Mouse (Mus musculus) neural tube, embryonic 10.5 days (tissue): ENCODE data around the gene Sap30l.
"Not testable (repeated sequence)": the region's sequence is repeated elsewhere in the genome, so short reads cannot be mapped to it uniquely, and the experiment has no call there.

Source experiments
- DNase-seq: peaks from one replicate; pipeline ENCODE4 v3.0.0-alpha.2; 2017; ENCODE audit warnings: low spot score; ENCODE audit errors: extremely low spot score

Sap30l gene

GRCm38 (mm10) chr11:57829871-57830775 is 28.7 kb downstream of the Sap30l start:
- peak; percentile 65 for DNase-seq

- peak; percentile 70 for DNase-seq
Observed at GRCm38 (mm10) chr11:57831281-57831781, 29.9 kb downstream of the Sap30l start.

GRCm38 (mm10) chr11:57831861-57832260 is 30.4 kb downstream of the Sap30l start:
- peak; percentile 56 for DNase-seq

- DNase-seq = peak; percentile 61
Observed at GRCm38 (mm10) chr11:57832552-57833201, 31.2 kb downstream of the Sap30l start, which contains the start of gene Hand1. Gene Hand1, minus strand, starts transcription at chr11:57832818.

- peak; percentile 60 for DNase-seq
Observed at GRCm38 (mm10) chr11:57833296-57833977, 32.0 kb downstream of the Sap30l start.

GRCm38 (mm10) chr11:57834031-57834430 is 32.6 kb downstream of the Sap30l start:
- DNase-seq = no peak

GRCm38 (mm10) chr11:57835331-57835730 is 33.9 kb downstream of the Sap30l start:
- no peak for DNase-seq

GRCm38 (mm10) chr11:57835931-57836330 is 34.5 kb downstream of the Sap30l start:
- DNase-seq = no peak

- no peak for DNase-seq
Observed at GRCm38 (mm10) chr11:57836401-57836800, 35.0 kb downstream of the Sap30l start.

- DNase-seq = peak; percentile 59
Observed at GRCm38 (mm10) chr11:57836872-57837680, 35.6 kb downstream of the Sap30l start.

- peak; percentile 53 for DNase-seq
Observed at GRCm38 (mm10) chr11:57837861-57838680, 36.6 kb downstream of the Sap30l start.

GRCm38 (mm10) chr11:57840986-57841385 is 39.5 kb downstream of the Sap30l start:
- DNase-seq = peak; percentile 19

GRCm38 (mm10) chr11:57841391-57841790 is 40.0 kb downstream of the Sap30l start:
- DNase-seq = no peak

GRCm38 (mm10) chr11:57846421-57847363 is 45.3 kb downstream of the Sap30l start:
- DNase-seq = not testable (repeated sequence)

- no peak for DNase-seq
Observed at GRCm38 (mm10) chr11:57847396-57847795, 46.0 kb downstream of the Sap30l start.

- DNase-seq = no peak
Observed at GRCm38 (mm10) chr11:57850298-57850697, 48.9 kb downstream of the Sap30l start.

GRCm38 (mm10) chr11:57850931-57851330 is 49.5 kb downstream of the Sap30l start:
- no peak for DNase-seq

GRCm38 (mm10) chr11:57853571-57853970 is 52.1 kb downstream of the Sap30l start:
- DNase-seq = no peak

GRCm38 (mm10) chr11:57857709-57858108 is 56.3 kb downstream of the Sap30l start:
- no peak for DNase-seq
